Mouse (Mus musculus) bone marrow macrophage, adult 2 months (primary cell): ENCODE measurements at regions not wholly inside any gene's neighbourhood (a gene's known extent, or its start where the extent isn't known, plus 50 kb on each side); places are given as distances from the start of the nearest gene placed in this dataset.

Source experiments
- CTCF ChIP-seq: IDR thresholded peaks from 2 replicates; pipeline ENCODE4 v1.5.1; 2012; ENCODE audit warnings: low read depth, mild to moderate bottlenecking, low read length, moderate library complexity
- POLR2A ChIP-seq: IDR thresholded peaks from 2 replicates; pipeline ENCODE4 v1.6.1; 2012; ENCODE audit warnings: mild to moderate bottlenecking, low read depth, low read length, borderline replicate concordance

DNA sequence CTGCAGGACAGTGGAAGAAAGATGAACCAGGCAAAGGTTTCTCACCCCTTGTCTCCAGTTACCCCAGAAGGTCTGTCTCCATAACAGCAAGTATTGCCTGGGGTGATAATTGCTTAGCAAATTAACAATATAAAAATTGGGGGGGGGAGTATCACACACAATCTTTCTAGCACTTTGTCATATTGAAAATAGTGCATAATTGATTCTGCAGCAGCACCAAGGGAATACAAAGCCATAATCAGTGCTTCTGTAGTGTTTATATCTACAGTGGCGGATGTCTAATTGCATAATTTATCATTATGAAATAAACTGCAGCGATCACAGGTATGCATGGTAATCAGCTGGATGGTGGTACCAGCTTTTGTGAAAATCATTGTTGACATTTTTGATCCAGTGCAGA is 316.9 kb upstream of the Nmur2 start:
- TF ChIP-seq CTCF (no peak), POLR2A (no peak)
